Mouse (Mus musculus): ENCODE measurements around the gene Nfia.

The Nfia gene

GRCm38 (mm10) chr4:97767025-97767424 lies 5.5 kb upstream of the Nfia start:
- DNase-seq: no peak

- DNase-seq: no peak
Observed at GRCm38 (mm10) chr4:97767516-97767915, 5.0 kb upstream of the Nfia start.

GRCm38 (mm10) chr4:97769861-97770260 lies 2.7 kb upstream of the Nfia start:
- DNase-seq: no peak

DNA sequence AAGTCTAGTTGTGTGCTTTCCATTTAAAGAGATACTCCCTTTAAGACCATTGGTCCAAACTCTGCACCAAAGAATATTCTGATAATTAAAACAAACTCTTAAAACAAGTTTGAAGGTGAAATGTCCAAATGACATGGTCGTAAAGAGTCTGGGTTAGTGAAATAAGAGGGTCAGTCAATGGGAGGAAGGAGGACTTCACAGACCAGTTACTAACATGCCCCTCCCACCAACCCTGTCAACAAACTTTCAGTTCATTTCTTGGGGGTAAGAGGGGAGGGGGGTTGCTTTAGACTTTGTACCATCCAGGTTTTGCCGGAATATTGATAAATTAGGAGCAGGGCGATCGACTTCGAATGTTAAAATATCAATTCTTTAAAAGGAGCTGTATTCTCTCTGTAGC lies 1.1 kb upstream of the Nfia start:
- no peak for DNase-seq

- peak; percentile 96 for DNase-seq
Observed at GRCm38 (mm10) chr4:97772084-97772484, 450 bp upstream of the Nfia start.

DNA sequence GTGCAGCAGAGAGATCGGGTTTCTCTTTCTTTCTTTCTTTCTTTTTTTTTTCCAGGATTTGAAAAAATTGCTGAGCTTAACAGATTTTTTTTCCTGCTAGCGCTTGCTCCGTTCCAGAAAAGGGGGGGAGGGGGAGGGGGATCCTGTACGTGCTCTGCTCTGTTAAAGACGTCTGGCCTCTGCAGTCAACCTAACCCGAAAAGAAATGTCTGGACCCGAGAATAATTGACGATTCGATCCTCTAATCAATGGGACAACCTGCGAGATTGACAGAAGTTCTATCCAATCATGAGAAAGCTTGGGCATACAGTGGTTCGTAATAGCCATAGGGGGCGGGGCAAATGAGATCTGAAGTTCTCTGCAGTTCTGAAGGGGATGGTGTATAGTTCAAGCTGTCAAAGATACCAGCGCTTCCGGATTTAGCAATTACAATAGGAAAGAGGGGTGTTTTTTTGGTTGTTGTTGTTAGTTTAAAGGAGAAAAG lies 618 bp downstream of the Nfia start:
- DNase-seq: peak; percentile 62 to 86

DNA sequence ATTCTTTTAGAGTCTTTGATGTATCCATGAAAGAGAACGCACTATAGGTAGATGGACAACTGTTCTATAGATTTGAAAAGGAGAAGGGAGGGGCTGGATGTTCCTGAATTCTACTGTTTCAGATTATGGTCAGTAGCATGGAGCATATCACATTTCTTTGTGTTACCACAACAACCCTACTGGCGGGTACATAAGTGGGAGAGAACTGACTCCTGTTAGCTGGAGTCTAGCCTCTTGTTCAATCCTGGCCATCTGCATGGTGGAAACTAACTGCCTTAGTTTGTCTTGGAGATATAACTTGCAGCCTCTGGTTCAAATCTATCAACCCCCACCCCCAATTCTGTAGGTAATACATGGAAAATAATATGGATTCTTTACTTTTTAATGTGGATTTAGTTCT lies 1.3 kb downstream of the Nfia start:
- DNase-seq: no peak

GRCm38 (mm10) chr4:97774446-97774950 lies 2.0 kb downstream of the Nfia start:
- no peak for DNase-seq

DNA sequence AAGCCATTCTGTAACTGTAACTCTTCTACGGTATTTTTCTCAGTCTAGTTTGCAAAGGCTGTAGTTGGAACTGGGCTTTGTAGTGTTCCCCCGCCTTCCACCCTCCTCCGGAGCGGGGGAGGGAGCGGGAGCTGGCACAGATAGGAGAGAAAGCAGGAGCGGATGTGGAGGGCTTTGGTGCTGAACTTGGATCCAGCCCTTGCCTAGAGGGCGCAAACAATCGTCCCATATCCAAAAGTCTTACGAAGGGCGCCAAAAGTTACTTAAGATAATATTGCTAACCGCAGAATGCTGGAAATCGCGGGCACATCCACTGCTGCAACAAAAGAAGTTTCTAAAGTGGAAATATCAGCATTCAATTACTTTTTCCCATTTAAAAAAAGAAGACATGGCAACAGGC lies 2.5 kb downstream of the Nfia start:
- peak in 1 of 2 experiments; percentile 36 for DNase-seq

DNA sequence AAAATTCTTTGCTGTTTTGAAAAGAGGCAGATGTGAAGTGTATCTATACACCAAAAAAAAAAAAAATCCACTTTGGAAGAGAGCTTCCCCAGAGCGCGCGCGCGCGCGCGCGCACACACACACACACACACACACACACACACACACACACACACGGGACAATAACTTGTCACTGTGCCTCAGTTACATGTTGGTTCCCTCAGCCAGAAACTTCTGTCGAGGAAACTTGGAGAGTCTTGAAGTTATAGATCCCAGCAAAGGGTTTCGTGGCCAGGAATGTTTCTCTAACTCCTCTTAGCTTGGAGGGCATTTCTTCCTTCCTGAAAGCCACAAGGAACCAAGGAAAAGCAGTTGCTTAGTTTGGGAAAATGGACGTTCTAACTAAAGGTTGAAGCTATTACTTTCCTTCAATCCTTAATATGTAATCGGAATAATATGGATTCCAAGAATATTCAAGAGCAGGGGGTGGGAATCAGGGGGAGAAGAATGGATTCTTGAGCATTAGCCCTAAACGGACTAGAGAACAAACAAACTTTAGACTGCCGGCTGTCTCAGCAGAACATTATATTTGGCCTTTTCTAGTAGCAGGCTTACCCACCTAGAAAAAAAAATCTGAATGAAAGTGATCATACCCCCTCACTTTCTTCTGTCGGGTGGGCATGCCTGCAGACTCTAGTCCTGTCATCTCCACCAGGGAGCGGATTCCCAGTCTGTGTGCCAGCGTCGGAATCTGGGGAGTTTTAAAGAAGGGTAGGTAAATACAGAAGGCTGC lies 3.1 kb downstream of the Nfia start:
- DNase-seq: no peak

DNA sequence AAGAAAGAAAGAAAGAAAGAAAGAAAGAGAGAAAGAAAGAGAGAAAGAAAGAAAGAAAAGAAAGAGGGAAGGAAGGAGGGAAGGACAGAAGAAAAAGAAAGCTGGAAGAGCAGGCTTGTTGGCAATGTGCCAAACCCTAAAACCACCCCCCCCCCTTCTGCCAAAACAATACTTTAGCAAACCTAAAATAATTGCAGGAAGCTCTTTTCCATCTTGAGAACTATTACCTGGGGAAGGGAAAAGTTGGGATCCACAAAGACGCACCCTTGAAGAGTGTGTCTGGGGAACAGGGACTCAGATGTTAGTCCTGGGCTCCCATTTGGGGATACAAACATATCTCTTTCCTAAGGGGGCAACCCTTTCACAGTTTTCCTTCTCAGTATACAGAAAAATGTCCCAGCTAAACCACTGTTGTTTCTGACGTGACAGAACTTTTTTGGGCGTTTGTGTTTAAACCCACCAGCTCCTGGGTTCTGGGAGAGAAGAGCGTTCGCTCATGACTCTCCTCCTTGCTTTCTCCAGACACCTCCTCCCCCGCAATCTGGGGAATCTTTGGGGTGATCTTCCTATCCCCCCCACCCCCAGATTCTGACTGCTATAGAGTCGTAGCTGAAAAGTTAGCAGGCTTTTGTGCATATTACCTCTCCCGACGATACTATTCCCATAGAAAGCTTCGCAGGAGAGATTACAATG lies 4.0 kb downstream of the Nfia start:
- no peak for DNase-seq

DNA sequence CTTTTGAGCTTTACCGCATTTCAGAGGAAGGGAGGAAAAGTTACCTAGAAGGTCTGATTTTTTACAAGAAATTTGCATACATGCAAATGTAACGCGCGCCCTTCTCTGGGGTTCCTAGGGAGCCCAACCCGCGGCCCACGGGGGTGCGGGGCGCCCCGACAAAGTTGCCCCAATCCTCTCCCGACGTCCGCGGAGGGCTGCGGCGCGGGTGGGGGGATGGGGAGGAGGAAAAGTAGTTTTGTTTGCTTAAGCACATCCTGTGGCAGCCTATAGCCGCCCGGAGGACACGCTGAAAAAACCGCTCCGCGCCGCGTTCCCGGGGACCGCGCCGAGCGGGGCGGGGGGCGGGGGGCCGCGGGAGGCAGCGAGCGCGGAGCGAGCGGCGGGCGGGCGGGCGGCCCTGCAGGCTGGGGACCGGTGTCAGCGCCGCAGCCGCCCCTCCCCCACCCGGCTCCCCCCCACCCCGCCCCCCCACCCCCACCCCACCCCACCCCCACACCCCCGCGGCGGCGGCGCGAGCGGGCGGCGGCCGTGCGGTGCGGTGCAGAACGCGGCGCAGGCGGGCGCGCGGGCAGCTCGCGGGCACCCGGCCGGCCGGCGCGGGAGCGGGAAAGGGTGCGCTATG lies 4.7 kb downstream of the Nfia start:
- DNase-seq: peak; percentile 34 to 48

- DNase-seq: peak; percentile 21 to 26
Observed at GRCm38 (mm10) chr4:97777706-97778176, 5.2 kb downstream of the Nfia start, which contains the start of gene E130114P18Rik. E130114P18Rik (minus strand) TSS chr4:97778078.

DNA sequence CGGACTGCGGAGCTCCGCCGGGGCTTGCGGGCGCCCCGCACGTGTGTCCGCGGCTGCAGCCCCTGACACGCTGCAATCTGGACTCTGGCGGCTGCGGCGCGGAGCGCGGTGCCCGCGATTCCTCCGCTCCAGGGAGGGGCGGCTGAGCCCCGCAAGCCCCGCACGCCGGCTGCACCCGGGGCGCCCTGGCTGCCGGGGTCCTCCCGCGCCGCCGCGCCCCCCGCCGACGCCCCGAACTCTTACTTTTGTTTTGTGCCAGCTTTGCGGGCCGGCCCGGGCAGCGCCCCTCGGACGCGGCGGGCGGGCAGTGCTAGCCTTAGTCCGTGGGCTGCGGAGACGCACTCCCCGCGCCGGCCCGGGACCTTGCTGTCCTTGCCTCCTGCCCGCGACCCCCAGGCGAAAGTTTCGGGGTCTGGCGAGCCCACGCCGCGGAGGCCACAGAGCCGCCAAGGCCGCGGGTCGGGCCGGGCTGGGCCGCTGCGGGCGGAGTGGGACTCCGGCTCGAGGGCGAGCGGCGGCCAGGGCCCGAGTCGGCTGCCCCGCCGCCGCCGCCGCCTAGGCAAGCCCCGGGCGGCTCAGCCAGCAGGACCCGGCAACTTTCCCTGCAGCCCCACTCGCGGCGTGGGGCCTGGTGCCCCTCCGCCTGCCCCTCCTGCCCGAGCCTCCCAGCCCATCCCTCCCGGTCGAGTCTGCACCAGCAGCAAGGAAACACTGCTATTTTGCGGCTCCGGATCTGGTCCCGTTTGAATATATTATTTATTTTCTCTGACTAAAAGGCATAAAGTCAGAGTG lies 5.9 kb downstream of the Nfia start:
- DNase-seq: no peak

GRCm38 (mm10) chr4:97779003-97779930 lies 6.7 kb downstream of the Nfia start:
- DNase-seq: no peak

GRCm38 (mm10) chr4:97780024-97780423 lies 7.5 kb downstream of the Nfia start:
- no peak for DNase-seq

- no peak for DNase-seq
Observed at GRCm38 (mm10) chr4:97780666-97781435, 8.3 kb downstream of the Nfia start.

DNA sequence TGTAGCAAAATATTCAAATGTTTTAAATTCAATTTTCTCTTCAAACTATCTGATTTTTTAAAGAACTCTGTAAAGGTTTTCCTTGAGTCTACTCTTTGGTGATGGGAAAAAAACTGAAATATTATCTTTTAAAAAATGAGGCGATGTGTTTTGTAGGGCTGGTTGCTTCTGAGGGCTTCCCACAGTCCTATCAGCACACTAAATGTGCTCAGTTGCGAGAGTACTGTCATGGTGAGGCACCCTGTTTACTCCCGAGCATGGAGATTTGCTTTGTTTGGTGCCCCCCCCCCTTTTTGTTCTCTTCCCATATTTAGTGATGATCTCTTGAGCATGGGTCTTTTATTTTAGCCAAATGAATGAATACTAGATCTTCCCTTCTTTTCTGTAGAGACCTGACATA lies 9.5 kb downstream of the Nfia start:
- no peak for DNase-seq

DNA sequence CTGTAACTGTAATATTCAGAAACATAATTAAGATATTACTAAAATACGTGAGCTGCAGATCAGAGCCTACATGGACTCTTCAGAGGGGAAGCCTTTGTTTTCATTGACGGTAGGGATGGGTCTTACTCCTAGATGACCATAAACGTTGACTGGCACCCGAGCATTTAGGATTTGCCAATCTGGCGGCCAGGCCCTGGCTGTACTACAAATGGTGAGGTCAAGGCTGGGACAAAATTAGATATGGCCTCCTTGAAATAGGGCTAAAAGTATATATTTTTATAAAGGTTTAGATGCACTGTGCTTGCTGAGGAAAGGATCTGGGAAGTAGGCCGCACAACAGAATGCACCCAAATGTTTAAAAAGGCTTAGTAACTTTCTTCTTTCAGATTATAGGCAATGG lies 10.0 kb downstream of the Nfia start:
- DNase-seq: no peak

DNA sequence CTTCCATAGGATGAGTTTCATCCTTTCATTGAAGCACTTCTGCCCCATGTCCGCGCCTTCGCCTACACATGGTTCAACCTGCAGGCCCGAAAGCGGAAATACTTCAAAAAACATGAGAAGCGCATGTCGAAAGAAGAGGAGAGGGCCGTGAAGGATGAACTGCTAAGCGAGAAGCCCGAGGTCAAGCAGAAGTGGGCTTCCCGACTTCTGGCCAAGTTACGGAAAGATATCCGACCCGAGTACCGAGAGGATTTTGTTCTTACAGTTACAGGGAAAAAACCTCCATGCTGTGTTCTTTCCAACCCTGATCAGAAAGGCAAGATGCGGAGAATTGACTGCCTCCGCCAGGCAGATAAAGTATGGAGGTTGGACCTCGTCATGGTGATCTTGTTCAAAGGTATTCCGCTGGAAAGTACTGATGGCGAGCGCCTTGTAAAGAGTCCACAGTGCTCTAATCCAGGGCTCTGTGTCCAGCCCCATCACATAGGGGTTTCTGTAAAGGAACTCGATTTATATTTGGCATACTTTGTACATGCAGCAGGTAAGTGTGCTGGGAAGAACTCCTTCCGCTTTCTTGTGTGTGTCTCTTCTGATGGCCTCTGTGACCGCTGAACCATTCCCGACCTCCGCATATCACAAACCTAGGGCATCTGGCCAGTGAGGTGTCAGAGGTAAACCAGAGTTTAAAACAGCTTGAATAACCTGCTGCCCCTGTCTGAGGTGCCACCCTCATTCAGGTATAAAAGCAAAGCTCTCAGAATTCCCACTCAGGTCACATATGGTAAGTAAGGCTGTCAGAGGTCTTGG lies 10.7 kb downstream of the Nfia start:
- DNase-seq: no peak

Measured in thymus, adult 18-20 months (tissue).